Mouse (Mus musculus): ENCODE measurements at regions not wholly inside any gene's neighbourhood (a gene's known extent, or its start where the extent isn't known, plus 50 kb on each side); places are given as distances from the start of the nearest gene placed in this dataset.
"Not testable (repeated sequence)": the region's sequence is repeated elsewhere in the genome, so short reads cannot be mapped to it uniquely, and the experiment has no call there.

- Histone ChIP-seq H3K27ac (replicated peaks) (no peak overlapping the region), H3K36me3 (replicated peaks) (no peaks in the 10 kb centered on the region), H3K4me1 (no peaks in the 10 kb centered on the region), H3K27me3 (replicated peaks; ENCODE audit: low read depth, poor library complexity, severe bottlenecking) (peaks cover 7% of the 10 kb centered on the region), H3K9me3 (no peaks in the 10 kb centered on the region), H3K4me3 (no peak overlapping the region)
- DNase-seq (ENCODE audit: low spot score): no peak
- 36% methylated on average over 14 of the region's 14 CpGs for WGBS
Observed at GRCm38 (mm10) chr14:18463230-18463873, 131.7 kb upstream of the Ube2e1 start.

GRCm38 (mm10) chr14:18462381-18462780 lies 130.7 kb upstream of the Ube2e1 start:
- H3K36me3 ChIP-seq (replicated peaks): no peaks in the 10 kb centered on the region
- peaks cover 7% of the 10 kb centered on the region for H3K27me3 ChIP-seq (replicated peaks; ENCODE audit: low read depth, poor library complexity, severe bottlenecking)
- H3K27ac ChIP-seq (replicated peaks): no peak overlapping the region
- H3K4me3 ChIP-seq: no peak overlapping the region
- H3K4me1 ChIP-seq: no peaks in the 10 kb centered on the region
- DNase-seq (ENCODE audit: low spot score): no peak
- 86% methylated on average over 4 of the region's 4 CpGs for WGBS
- no peaks in the 10 kb centered on the region for H3K9me3 ChIP-seq

- WGBS: 82% methylated on average over 1 of the region's 1 CpGs
- Histone ChIP-seq H3K27me3 (replicated peaks; ENCODE audit: low read depth, poor library complexity, severe bottlenecking) (no peaks in the 10 kb centered on the region), H3K4me1 (0 out of 2 replicates have a peak, but pooled peaks cover under 1% of the 10 kb centered on the region), H3K4me3 (no peak overlapping the region), H3K27ac (replicated peaks) (no peak overlapping the region), H3K9me3 (no peaks in the 10 kb centered on the region), H3K36me3 (replicated peaks) (no peaks in the 10 kb centered on the region)
- DNase-seq (ENCODE audit: low spot score): no peak
Observed at GRCm38 (mm10) chr14:18448666-18449065, 117.0 kb upstream of the Ube2e1 start.

- 91% methylated on average over 1 of the region's 1 CpGs for WGBS
- no peak for DNase-seq (ENCODE audit: low spot score)
- H3K27me3 ChIP-seq (replicated peaks; ENCODE audit: low read depth, poor library complexity, severe bottlenecking): no peaks in the 10 kb centered on the region
Observed at GRCm38 (mm10) chr14:18444492-18444891, 112.8 kb upstream of the Ube2e1 start.

GRCm38 (mm10) chr14:18428968-18429367 lies 97.3 kb upstream of the Ube2e1 start:
- H3K27ac ChIP-seq (replicated peaks); H3K4me1 ChIP-seq; H3K36me3 ChIP-seq (replicated peaks); DNase-seq (ENCODE audit: low spot score); H3K4me3 ChIP-seq; H3K27me3 ChIP-seq (replicated peaks; ENCODE audit: low read depth, poor library complexity, severe bottlenecking); H3K9me3 ChIP-seq: not testable (repeated sequence)
- 30% methylated on average over 4 of the region's 4 CpGs for whole genome bisulfite sequencing

More at GRCm38 (mm10) chr14:18444492-18444891, 112.8 kb upstream of the Ube2e1 start:
- no peaks in the 10 kb centered on the region for H3K36me3 ChIP-seq (replicated peaks)
- H3K4me1 ChIP-seq: no peaks in the 10 kb centered on the region
- no peaks in the 10 kb centered on the region for H3K9me3 ChIP-seq
- H3K4me3 ChIP-seq: no peak overlapping the region
- H3K27ac ChIP-seq (replicated peaks): no peak overlapping the region

GRCm38 (mm10) chr14:18425887-18426286 lies 94.2 kb upstream of the Ube2e1 start:
- Histone ChIP-seq H3K36me3 (replicated peaks) (no peaks in the 10 kb centered on the region), H3K4me1 (no peaks in the 10 kb centered on the region), H3K4me3 (no peak overlapping the region), H3K9me3 (no peaks in the 10 kb centered on the region), H3K27me3 (replicated peaks; ENCODE audit: low read depth, poor library complexity, severe bottlenecking) (no peaks in the 10 kb centered on the region), H3K27ac (replicated peaks) (no peak overlapping the region)
- no peak for DNase-seq (ENCODE audit: low spot score)

- H3K36me3 ChIP-seq (replicated peaks): no peaks in the 10 kb centered on the region
- H3K9me3 ChIP-seq: no peaks in the 10 kb centered on the region
- no peak overlapping the region for H3K4me3 ChIP-seq
- no peak overlapping the region for H3K27ac ChIP-seq (replicated peaks)
- peak; percentile 27 for DNase-seq (ENCODE audit: low spot score)
- 5% methylated on average over 2 of the region's 2 CpGs for WGBS
- H3K4me1 ChIP-seq: 0 out of 2 replicates have a peak, but pooled peaks cover 4% of the 10 kb centered on the region
- no peaks in the 10 kb centered on the region for H3K27me3 ChIP-seq (replicated peaks; ENCODE audit: low read depth, poor library complexity, severe bottlenecking)
Observed at GRCm38 (mm10) chr14:18416839-18417238, 85.2 kb upstream of the Ube2e1 start.

GRCm38 (mm10) chr14:18416319-18416718 lies 84.7 kb upstream of the Ube2e1 start:
- 75% methylated on average over 4 of the region's 4 CpGs for WGBS
- Histone ChIP-seq H3K9me3 (no peaks in the 10 kb centered on the region), H3K36me3 (replicated peaks) (no peaks in the 10 kb centered on the region), H3K27me3 (replicated peaks; ENCODE audit: low read depth, poor library complexity, severe bottlenecking) (no peaks in the 10 kb centered on the region), H3K4me3 (no peak overlapping the region), H3K4me1 (0 out of 2 replicates have a peak, but pooled peaks cover 4% of the 10 kb centered on the region), H3K27ac (replicated peaks) (no peak overlapping the region)
- no peak for DNase-seq (ENCODE audit: low spot score)

- Histone ChIP-seq H3K36me3 (replicated peaks) (no peaks in the 10 kb centered on the region), H3K27me3 (replicated peaks; ENCODE audit: low read depth, poor library complexity, severe bottlenecking) (no peaks in the 10 kb centered on the region), H3K27ac (replicated peaks) (no peak overlapping the region), H3K4me3 (no peak overlapping the region), H3K4me1 (peaks cover 5% of the 10 kb centered on the region; the same call in 1 of the 2 replicates), H3K9me3 (no peaks in the 10 kb centered on the region; the same call in 1 of the 2 replicates)
- no peak for DNase-seq (ENCODE audit: low spot score)
- WGBS: 92% methylated on average over 4 of the region's 4 CpGs
Observed at GRCm38 (mm10) chr14:18398953-18399352, 67.3 kb upstream of the Ube2e1 start.

GRCm38 (mm10) chr14:18396206-18396764 lies 64.6 kb upstream of the Ube2e1 start:
- DNase-seq (ENCODE audit: low spot score): no peak
- Histone ChIP-seq H3K36me3 (replicated peaks) (no peaks in the 10 kb centered on the region), H3K27ac (replicated peaks) (no peak overlapping the region), H3K4me3 (no peak overlapping the region), H3K4me1 (peaks cover 5% of the 10 kb centered on the region; the same call in 1 of the 2 replicates), H3K27me3 (replicated peaks; ENCODE audit: low read depth, poor library complexity, severe bottlenecking) (no peaks in the 10 kb centered on the region), H3K9me3 (no peaks in the 10 kb centered on the region)
- WGBS: 90% methylated on average over 8 of the region's 8 CpGs

GRCm38 (mm10) chr14:18394071-18394745 lies 62.5 kb upstream of the Ube2e1 start:
- no peaks in the 10 kb centered on the region for H3K36me3 ChIP-seq (replicated peaks)
- DNase-seq (ENCODE audit: low spot score): no peak
- 90% methylated on average over 3 of the region's 3 CpGs for whole genome bisulfite sequencing
- H3K4me3 ChIP-seq: no peak overlapping the region
- H3K27me3 ChIP-seq (replicated peaks; ENCODE audit: low read depth, poor library complexity, severe bottlenecking): no peaks in the 10 kb centered on the region
- no peaks in the 10 kb centered on the region for H3K9me3 ChIP-seq
- peaks cover 5% of the 10 kb centered on the region; the same call in 1 of the 2 replicates for H3K4me1 ChIP-seq
- H3K27ac ChIP-seq (replicated peaks): no peak overlapping the region

- Histone ChIP-seq H3K9me3 (no peaks in the 10 kb centered on the region), H3K36me3 (replicated peaks) (no peaks in the 10 kb centered on the region), H3K4me1 (peaks cover 5% of the 10 kb centered on the region; the same call in 1 of the 2 replicates), H3K27ac (replicated peaks) (no peak overlapping the region), H3K27me3 (replicated peaks; ENCODE audit: low read depth, poor library complexity, severe bottlenecking) (no peaks in the 10 kb centered on the region), H3K4me3 (no peak overlapping the region)
- no peak for DNase-seq (ENCODE audit: low spot score)
- WGBS: 87% methylated on average over 3 of the region's 3 CpGs
Observed at GRCm38 (mm10) chr14:18391824-18392486, 60.3 kb upstream of the Ube2e1 start.

Measured in embryonic facial prominence, embryonic 10.5 days (tissue).